Mouse (Mus musculus) ES-Bruce4 (cell line): ENCODE results near the gene Anxa8. TPM values are rescaled to one million over a fixed set of nuclear protein-coding genes. Genes with fewer than 3 reads are reported as not detected.

Experiments
- H3K27ac ChIP-seq: 2 replicates; pipeline ENCODE4 v1.5.1; 2012; ENCODE audit warnings: low read length, inconsistent platforms; ENCODE audit not compliant: insufficient read depth
- H3K27me3 ChIP-seq: 2 replicates; pipeline ENCODE4 v1.6.1; 2012; ENCODE audit warnings: mild to moderate bottlenecking, low read length, inconsistent platforms; ENCODE audit not compliant: control insufficient read depth, poor library complexity, insufficient read depth, severe bottlenecking
- H3K36me3 ChIP-seq: 2 replicates; pipeline ENCODE4 v1.6.1; 2012; ENCODE audit warnings: inconsistent platforms, mild to moderate bottlenecking, low read length, moderate library complexity; ENCODE audit not compliant: control insufficient read depth, poor library complexity, insufficient read depth, severe bottlenecking
- H3K4me1 ChIP-seq: one replicate; pipeline ENCODE4 v1.8.1; 2011; ENCODE audit warnings: low read length; ENCODE audit not compliant: control insufficient read depth, insufficient read depth
- H3K4me3 ChIP-seq: 2 replicates; pipeline ENCODE4 v1.5.1; 2011; ENCODE audit warnings: low read depth, mild to moderate bottlenecking, low read length
- H3K9ac ChIP-seq: 2 replicates; pipeline ENCODE4 v1.6.1; 2012; ENCODE audit warnings: low read depth, mild to moderate bottlenecking, inconsistent platforms; ENCODE audit not compliant: poor library complexity, severe bottlenecking
- H3K9me3 ChIP-seq: replicated peaks from 2 replicates; pipeline ENCODE4 v1.6.1; 2012; ENCODE audit warnings: mild to moderate bottlenecking, low read length, inconsistent platforms; ENCODE audit not compliant: control insufficient read depth, poor library complexity, insufficient read depth, severe bottlenecking
- CTCF ChIP-seq: IDR thresholded peaks from one replicate; pipeline ENCODE4 v1.8.1; 2011; ENCODE audit warnings: low read depth, low read length
- EP300 ChIP-seq: IDR thresholded peaks from 2 replicates; pipeline ENCODE4 v1.6.1; 2011; ENCODE audit warnings: low read depth, low read length; ENCODE audit not compliant: insufficient read depth
- POLR2A ChIP-seq: IDR thresholded peaks from one replicate; pipeline ENCODE4 v1.8.1; 2011; ENCODE audit warnings: low read length; ENCODE audit not compliant: insufficient read depth
- polyA plus RNA-seq: library from polyadenylated mRNA; stranded (reverse); fragments of >200 nt; gene quantifications from 2 replicates; pipeline ENCODE4 v1.2.4, GENCODE M21; 2011; ENCODE audit warnings: low read depth; ENCODE audit not compliant: missing spikeins, insufficient read depth, insufficient read length

The Anxa8 gene
- polyA plus RNA-seq, 1 experiment, result 23.3 TPM

- Histone ChIP-seq H3K27ac (no peak overlapping the region), H3K36me3 (no peaks in the 10 kb centered on the region), H3K9ac (no peak overlapping the region), H3K9me3 (no peaks in the 10 kb centered on the region), H3K4me1 (no peaks in the 10 kb centered on the region), H3K4me3 (no peak overlapping the region), H3K27me3 (no peaks in the 10 kb centered on the region)
- TF ChIP-seq CTCF (peak; percentile 81), EP300 (no peak)
These were observed 19.1 kb downstream of the Anxa8 start for GRCm38 (mm10) chr14:34104892-34105291.

- no peak overlapping the region for H3K9ac ChIP-seq
These were observed 20.7 kb downstream of the Anxa8 start for GRCm38 (mm10) chr14:34106389-34107062.

GRCm38 (mm10) chr14:34107594-34107993 is 21.8 kb downstream of the Anxa8 start:
- TF ChIP-seq CTCF (no peak), EP300 (no peak), POLR2A (no peak)
- Histone ChIP-seq H3K27ac (no peak overlapping the region), H3K9ac (no peak overlapping the region), H3K9me3 (no peaks in the 10 kb centered on the region), H3K4me1 (no peaks in the 10 kb centered on the region), H3K4me3 (no peak overlapping the region), H3K27me3 (no peaks in the 10 kb centered on the region), H3K36me3 (no peaks in the 10 kb centered on the region)

More at GRCm38 (mm10) chr14:34106389-34107062, 20.7 kb downstream of the Anxa8 start:
- TF ChIP-seq CTCF (peak; percentile 72), POLR2A (no peak)
- H3K27me3 ChIP-seq, result no peaks in the 10 kb centered on the region
- H3K36me3 ChIP-seq, result no peaks in the 10 kb centered on the region
- no peaks in the 10 kb centered on the region for H3K4me1 ChIP-seq
- no peak overlapping the region for H3K4me3 ChIP-seq
- no peak overlapping the region for H3K27ac ChIP-seq
- H3K9me3 ChIP-seq, result no peaks in the 10 kb centered on the region

GRCm38 (mm10) chr14:34114311-34114710 is 28.5 kb downstream of the Anxa8 start:
- no peak overlapping the region for H3K9ac ChIP-seq
- H3K27me3 ChIP-seq, result no peaks in the 10 kb centered on the region
- no peak overlapping the region for H3K4me3 ChIP-seq
- no peaks in the 10 kb centered on the region for H3K4me1 ChIP-seq
- no peak overlapping the region for H3K27ac ChIP-seq
- H3K9me3 ChIP-seq, result no peaks in the 10 kb centered on the region
- no peaks in the 10 kb centered on the region for H3K36me3 ChIP-seq
- no peak for TF ChIP-seq EP300
- no peak for TF ChIP-seq POLR2A
- no peak for TF ChIP-seq CTCF

GRCm38 (mm10) chr14:34119046-34119723 is 33.4 kb downstream of the Anxa8 start:
- Histone ChIP-seq H3K9ac (no peak overlapping the region), H3K9me3 (no peaks in the 10 kb centered on the region), H3K4me3 (no peak overlapping the region), H3K4me1 (no peaks in the 10 kb centered on the region), H3K27ac (no peak overlapping the region), H3K36me3 (no peaks in the 10 kb centered on the region), H3K27me3 (no peaks in the 10 kb centered on the region)
- TF ChIP-seq POLR2A (no peak), CTCF (no peak), EP300 (no peak)

GRCm38 (mm10) chr14:34120016-34120910 is 34.5 kb downstream of the Anxa8 start:
- Histone ChIP-seq H3K9me3 (no peaks in the 10 kb centered on the region), H3K4me3 (no peak overlapping the region), H3K9ac (no peak overlapping the region), H3K36me3 (no peaks in the 10 kb centered on the region), H3K27me3 (no peaks in the 10 kb centered on the region), H3K27ac (no peak overlapping the region), H3K4me1 (no peaks in the 10 kb centered on the region)
- no peak for TF ChIP-seq CTCF
- no peak for TF ChIP-seq POLR2A
- no peak for TF ChIP-seq EP300
